Mouse (Mus musculus) central nervous system, embryonic 11.5 days (tissue): ENCODE measurements around the gene Trdn. TPM values are rescaled to one million over a fixed set of nuclear protein-coding genes. Genes with fewer than 3 reads are reported as not detected.

ENCODE experiments used
- polyA plus RNA-seq: library from polyadenylated mRNA; depleted of rRNA; stranded (reverse); fragments of >200 nt; gene quantifications from 2 replicates; pipeline ENCODE4 v1.2.3, GENCODE M21; 2012; rRNA removed

Trdn gene
- 1.5 and 1.8 TPM in 2 replicates for polyA plus RNA-seq

DNA sequence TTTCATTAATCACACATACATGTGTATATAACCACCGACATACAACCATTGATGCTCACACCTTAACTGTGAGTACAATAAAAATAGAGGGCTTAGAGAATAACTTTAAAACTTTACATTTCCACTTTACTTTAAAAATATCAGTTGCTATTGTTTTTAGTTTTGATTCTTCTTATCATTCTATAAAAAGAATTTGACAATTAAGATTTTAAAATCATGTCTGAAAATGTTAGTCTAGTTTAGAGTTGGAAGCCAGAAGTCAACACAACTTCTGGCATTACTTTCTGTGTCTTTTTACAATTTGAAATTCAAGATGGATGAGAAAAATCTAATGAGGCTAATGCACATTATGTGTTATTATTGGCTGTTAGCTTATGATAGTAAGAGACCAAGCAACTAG is at the start of gene Trdn:
Gene Trdn (plus strand): TSS at position 301 of the 400 bp plus-strand sequence.

Other genes starting within 250 kb of the Trdn start
- 0.25 and 0.78 TPM in 2 replicates for gene Nkain2, start 190.1 kb upstream of the Trdn start, polyA plus RNA-seq